Mouse (Mus musculus): ENCODE measurements at regions not wholly inside any gene's neighbourhood (a gene's known extent, or its start where the extent isn't known, plus 50 kb on each side); places are given as distances from the start of the nearest gene placed in this dataset.

GRCm38 (mm10) chr3:8098291-8098690 lies 1478.0 kb upstream of the 1700008P02Rik start:
- no peak for TF ChIP-seq CTCF (IDR thresholded peaks at IDR 0.05; ENCODE audit: borderline replicate concordance, extremely low read depth, insufficient read depth, insufficient read length)
- no peak for TF ChIP-seq POLR2A (IDR thresholded peaks at IDR 0.05; ENCODE audit: borderline replicate concordance, extremely low read depth, insufficient read depth, insufficient read length, poor library complexity, severe bottlenecking)
